Mouse (Mus musculus): ENCODE measurements around the gene Ptdss2.

- TF ChIP-seq POLR2A (IDR thresholded peaks at IDR 0.05; ENCODE audit: borderline replicate concordance, extremely low read depth, insufficient read depth, insufficient read length, poor library complexity, severe bottlenecking) (no peak), CTCF (IDR thresholded peaks at IDR 0.05; ENCODE audit: borderline replicate concordance, extremely low read depth, insufficient read depth, insufficient read length) (no peak)
These were observed 69.9 kb downstream of the Ptdss2 start for GRCm38 (mm10) chr7:141191796-141192685.

All from brain, embryonic 14.5 days (tissue).